Mouse (Mus musculus) layer of hippocampus, postnatal 14 days (tissue): Measurements from ENCODE around the gene 9430007A20Rik. TPM values are rescaled to one million over a fixed set of nuclear protein-coding genes. Genes with fewer than 3 reads are reported as not detected.
"Not testable (repeated sequence)": the region's sequence is repeated elsewhere in the genome, so short reads cannot be mapped to it uniquely, and the experiment has no call there.

Source experiments
- DNase-seq, 2 experiments: peaks; one replicate each; pipeline ENCODE4 v3.0.0; 2021 to 2022; ENCODE audit warnings: low spot score in 2 of 2, mixed read lengths in 1 of 2
- long read RNA-seq, 2 experiments: library from polyadenylated mRNA; stranded (forward); transcript quantifications; one replicate each; pipeline ENCODE4 v2.0.0; 2021
- total RNA-seq, 2 experiments: library from RNA; stranded (reverse); gene quantifications; 2 replicates each; pipeline ENCODE4 v1.2.3; 2021

9430007A20Rik gene
- not detected for total RNA-seq
- long read RNA-seq, experiment 1, result 0 reads
- long read RNA-seq, experiment 2, result 0 reads

- DNase-seq, result no peak
Measured at GRCm38 (mm10) chr4:144519522-144519921, at the start of gene 9430007A20Rik. 9430007A20Rik (plus strand) TSS chr4:144519822.

GRCm38 (mm10) chr4:144493331-144493730, 26.3 kb upstream of the 9430007A20Rik start:
- no peak for DNase-seq

GRCm38 (mm10) chr4:144506518-144506917, 13.1 kb upstream of the 9430007A20Rik start:
- no peak for DNase-seq

GRCm38 (mm10) chr4:144544689-144545088, 25.1 kb downstream of the 9430007A20Rik start:
- DNase-seq, result no peak

- DNase-seq, result not testable (repeated sequence)
Measured at GRCm38 (mm10) chr4:144545339-144545738, 25.7 kb downstream of the 9430007A20Rik start.

- no peak for DNase-seq
Measured at GRCm38 (mm10) chr4:144551156-144551555, 31.5 kb downstream of the 9430007A20Rik start.

- DNase-seq, result peak in 1 of 2 experiments; percentile 0
Measured at GRCm38 (mm10) chr4:144559792-144560191, 40.2 kb downstream of the 9430007A20Rik start.

GRCm38 (mm10) chr4:144561205-144561604, 41.6 kb downstream of the 9430007A20Rik start:
- no peak for DNase-seq

- DNase-seq, result no peak
Measured at GRCm38 (mm10) chr4:144565034-144565433, 45.4 kb downstream of the 9430007A20Rik start, which contains the start of gene Gm13124. Gm13124 (minus strand) TSS chr4:144565134.

- no peak for DNase-seq
Measured at GRCm38 (mm10) chr4:144567752-144568151, 48.1 kb downstream of the 9430007A20Rik start.

Other genes starting within 250 kb of the 9430007A20Rik start
- not detected for gene Pramel5, start 239.3 kb upstream of the 9430007A20Rik start, total RNA-seq
- gene Gm13128, start 189.6 kb upstream of the 9430007A20Rik start, total RNA-seq, result not detected
- gene Gm13119, start 161.9 kb upstream of the 9430007A20Rik start, total RNA-seq, result not detected
- gene Pramef20, start 141.9 kb upstream of the 9430007A20Rik start, total RNA-seq, result not detected
- not detected for gene Pramef12, start 111.4 kb upstream of the 9430007A20Rik start, total RNA-seq
- gene 1700012P22Rik, start 81.0 kb upstream of the 9430007A20Rik start, total RNA-seq, result under 1 TPM in 1 of 2 experiments, not detected in 1; 0.58 TPM
- gene Gm9944, start 66.5 kb upstream of the 9430007A20Rik start, total RNA-seq, result not detected
- not detected for gene Aadacl3, start 56.1 kb upstream of the 9430007A20Rik start, total RNA-seq
- not detected for gene Gm13124, start 45.3 kb downstream of the 9430007A20Rik start, total RNA-seq
- not detected for gene Aadacl4, start 93.9 kb downstream of the 9430007A20Rik start, total RNA-seq
- gene Gm436, start 166.5 kb downstream of the 9430007A20Rik start, total RNA-seq, result not detected
- gene Gm13178, start 201.6 kb downstream of the 9430007A20Rik start, total RNA-seq, result not detected